Mouse (Mus musculus) bone marrow macrophage, adult 2 months (primary cell): Measurements from ENCODE around the gene Arhgef1. TPM values are rescaled to one million over a fixed set of nuclear protein-coding genes. Genes with fewer than 3 reads are reported as not detected.

Experiments used
- H3K27ac ChIP-seq: 2 replicates; pipeline ENCODE4 v1.5.1; 2012; ENCODE audit warnings: low read depth, low read length; ENCODE audit not compliant: insufficient read depth
- H3K4me1 ChIP-seq: 2 replicates; pipeline ENCODE4 v1.6.1; 2012; ENCODE audit warnings: low read length; ENCODE audit not compliant: control insufficient read depth, insufficient read depth
- H3K4me3 ChIP-seq: 2 replicates; pipeline ENCODE4 v1.5.1; 2012; ENCODE audit warnings: mild to moderate bottlenecking, low read length, moderate library complexity; ENCODE audit not compliant: insufficient read depth
- CTCF ChIP-seq: IDR thresholded peaks from 2 replicates; pipeline ENCODE4 v1.5.1; 2012; ENCODE audit warnings: low read depth, mild to moderate bottlenecking, low read length, moderate library complexity
- POLR2A ChIP-seq: IDR thresholded peaks from 2 replicates; pipeline ENCODE4 v1.6.1; 2012; ENCODE audit warnings: mild to moderate bottlenecking, low read depth, low read length, borderline replicate concordance
- polyA plus RNA-seq: library from polyadenylated mRNA; stranded (reverse); fragments of >200 nt; gene quantifications from 2 replicates; pipeline ENCODE4 v1.2.4, GENCODE M21; 2012; ENCODE audit not compliant: missing spikeins, insufficient read depth, insufficient read length

The Arhgef1 gene
- polyA plus RNA-seq, 1 experiment, result 197 TPM

GRCm38 (mm10) chr7:24869532-24870165 is 33.1 kb upstream of the Arhgef1 start, which contains the start of the genes Lypd4 and Dmrtc2:
TSS of gene Lypd4 (minus strand) at chr7:24869941.
TSS of gene Dmrtc2 (plus strand) at chr7:24870057.
- Histone ChIP-seq H3K4me1 (no peaks in the 10 kb centered on the region), H3K27ac (no peak within 1 kb of the TSS), H3K4me3 (no peak within 1 kb of the TSS)
- TF ChIP-seq POLR2A (no peak), CTCF (no peak)

- Histone ChIP-seq H3K4me3 (no peak overlapping the region), H3K4me1 (no peaks in the 10 kb centered on the region), H3K27ac (no peak overlapping the region)
- TF ChIP-seq POLR2A (no peak), CTCF (no peak)
These were observed 25.1 kb upstream of the Arhgef1 start for GRCm38 (mm10) chr7:24877588-24877987.

- Histone ChIP-seq H3K27ac (no peak overlapping the region), H3K4me1 (no peaks in the 10 kb centered on the region), H3K4me3 (no peak overlapping the region)
- TF ChIP-seq POLR2A, result no peak
- TF ChIP-seq CTCF, result no peak
These were observed 23.1 kb upstream of the Arhgef1 start for GRCm38 (mm10) chr7:24879620-24880019.

- no peak for TF ChIP-seq CTCF
- no peak for TF ChIP-seq POLR2A
- H3K27ac ChIP-seq, result no peak overlapping the region
- H3K4me1 ChIP-seq, result 0 out of 2 replicates have a peak, but pooled peaks cover 4% of the 10 kb centered on the region
- H3K4me3 ChIP-seq, result no peak overlapping the region
These were observed 20.1 kb upstream of the Arhgef1 start for GRCm38 (mm10) chr7:24882416-24883199.

- H3K4me3 ChIP-seq, result peak within 1 kb of the TSS; percentile 74
- peak within 1 kb of the TSS; percentile 93 for H3K27ac ChIP-seq
- H3K4me1 ChIP-seq, result 0 out of 2 replicates have a peak, but pooled peaks cover 4% of the 10 kb centered on the region
- no peak for TF ChIP-seq CTCF
- TF ChIP-seq POLR2A, result no peak; the same call in 1 of the 2 replicates
These were observed 18.6 kb upstream of the Arhgef1 start, which contains the start of gene Rps19 for GRCm38 (mm10) chr7:24883896-24884692. TSS of gene Rps19 (plus strand) at chr7:24884371.

- TF ChIP-seq POLR2A, result 0 out of 2 replicates have a peak, but pooled peaks have one; percentile 37
- TF ChIP-seq CTCF, result no peak
- 0 out of 2 replicates have a peak, but pooled peaks cover 4% of the 10 kb centered on the region for H3K4me1 ChIP-seq
- H3K27ac ChIP-seq, result peak overlapping the region; percentile 82
- H3K4me3 ChIP-seq, result peak overlapping the region; percentile 74
These were observed 17.9 kb upstream of the Arhgef1 start for GRCm38 (mm10) chr7:24884693-24885291.

- H3K4me1 ChIP-seq, result 0 out of 2 replicates have a peak, but pooled peaks cover 4% of the 10 kb centered on the region
- peak overlapping the region; percentile 82 for H3K27ac ChIP-seq
- TF ChIP-seq POLR2A (no peak), CTCF (no peak)
- peak overlapping the region; percentile 74 for H3K4me3 ChIP-seq
These were observed 17.0 kb upstream of the Arhgef1 start for GRCm38 (mm10) chr7:24885468-24886307.

- 0 out of 2 replicates have a peak, but pooled peaks cover 4% of the 10 kb centered on the region for H3K4me1 ChIP-seq
- H3K4me3 ChIP-seq, result peak overlapping the region; percentile 74
- no peak for TF ChIP-seq POLR2A
- no peak for TF ChIP-seq CTCF
- H3K27ac ChIP-seq, result peak overlapping the region; percentile 82
These were observed 16.4 kb upstream of the Arhgef1 start for GRCm38 (mm10) chr7:24886308-24886633.
